Mouse (Mus musculus) limb, embryonic 14.5 days (tissue): ENCODE results near the gene Ptpn4. TPM values are rescaled to one million over a fixed set of nuclear protein-coding genes. Genes with fewer than 3 reads are reported as not detected.

ENCODE experiments used
- ATAC-seq: fragments of 200-750 bp; cut with Nextera tagmentation; 2 replicates; pipeline ENCODE4 v1.8.0; 2017; ENCODE audit warnings: low read depth, moderate number of reproducible peaks, moderate TSS enrichment; ENCODE audit not compliant: low FRiP score
- DNase-seq: peaks from one replicate; pipeline ENCODE4 v3.0.0-alpha.2; 2015; ENCODE audit warnings: low spot score
- H3K27ac ChIP-seq: fragments of 300-500 bp; sonication (generic); replicated peaks from 2 replicates; pipeline ENCODE4 v1.5.1; 2014; ENCODE audit warnings: low read depth, mild to moderate bottlenecking, low read length, moderate library complexity, mixed read lengths
- H3K27me3 ChIP-seq: fragments of 300-500 bp; sonication (generic); 2 replicates; pipeline ENCODE4 v1.6.1; 2014; ENCODE audit warnings: low read length, mixed read lengths; ENCODE audit not compliant: control insufficient read depth, insufficient read depth
- H3K36me3 ChIP-seq: fragments of 300-500 bp; sonication (generic); 2 replicates; pipeline ENCODE4 v1.6.1; 2014; ENCODE audit warnings: mild to moderate bottlenecking, low read length, moderate library complexity, mixed read lengths; ENCODE audit not compliant: control insufficient read depth, insufficient read depth
- H3K4me1 ChIP-seq: fragments of 300-500 bp; sonication (generic); 2 replicates; pipeline ENCODE4 v1.6.1; 2014; ENCODE audit warnings: antibody characterized with exemption, low read length, mixed read lengths; ENCODE audit not compliant: control insufficient read depth, insufficient read depth
- H3K4me2 ChIP-seq: fragments of 300-500 bp; sonication (generic); replicated peaks from 2 replicates; pipeline ENCODE4 v1.6.1; 2014; ENCODE audit warnings: low read depth, mild to moderate bottlenecking, low read length, moderate library complexity; ENCODE audit not compliant: severe bottlenecking
- H3K4me3 ChIP-seq: fragments of 300-500 bp; sonication (generic); replicated peaks from 2 replicates; pipeline ENCODE4 v1.5.1; 2014; ENCODE audit warnings: low read length
- H3K9ac ChIP-seq: fragments of 300-500 bp; sonication (generic); 2 replicates; pipeline ENCODE4 v1.6.1; 2014; ENCODE audit warnings: mild to moderate bottlenecking, low read depth, low read length, moderate library complexity; ENCODE audit not compliant: severe bottlenecking
- H3K9me3 ChIP-seq: fragments of 300-500 bp; sonication (generic); 2 replicates; pipeline ENCODE4 v1.6.1; 2016; ENCODE audit warnings: low read length; ENCODE audit not compliant: control insufficient read depth
- POLR2A ChIP-seq: fragments of 200-500 bp; IDR thresholded peaks from 2 replicates; pipeline ENCODE4 v1.8.0; 2012; ENCODE audit warnings: inconsistent platforms, mild to moderate bottlenecking, moderate library complexity, borderline replicate concordance; ENCODE audit not compliant: insufficient read depth, insufficient read length; ENCODE audit errors: extremely low read depth
- WGBS: fragments of 180-500 bp; shearing (Covaris S2); extraction: QIAGEN DNeasy Blood & Tissue Kit; methylation state at CpG from one replicate; pipeline ENCODE4 v1.1.7; 2014; 5-methylcytosine and 5-hydroxymethylcytosine counted together
- polyA plus RNA-seq, 2 experiments: library from polyadenylated mRNA; depleted of rRNA in 1 of 2; stranded (reverse) in 1 of 2; unstranded in 1 of 2; fragments of >200 nt; fragmentation: Nextera tagmentation in 1 of 2; extraction: Ambion mirVana in 1 of 2; gene quantifications; 2 replicates each; pipeline versions ENCODE4 v1.2.1 to v1.2.3; 2012 to 2014

Gene Ptpn4
- polyA plus RNA-seq, 2 experiments, result 4.2 to 7.5 TPM

DNA sequence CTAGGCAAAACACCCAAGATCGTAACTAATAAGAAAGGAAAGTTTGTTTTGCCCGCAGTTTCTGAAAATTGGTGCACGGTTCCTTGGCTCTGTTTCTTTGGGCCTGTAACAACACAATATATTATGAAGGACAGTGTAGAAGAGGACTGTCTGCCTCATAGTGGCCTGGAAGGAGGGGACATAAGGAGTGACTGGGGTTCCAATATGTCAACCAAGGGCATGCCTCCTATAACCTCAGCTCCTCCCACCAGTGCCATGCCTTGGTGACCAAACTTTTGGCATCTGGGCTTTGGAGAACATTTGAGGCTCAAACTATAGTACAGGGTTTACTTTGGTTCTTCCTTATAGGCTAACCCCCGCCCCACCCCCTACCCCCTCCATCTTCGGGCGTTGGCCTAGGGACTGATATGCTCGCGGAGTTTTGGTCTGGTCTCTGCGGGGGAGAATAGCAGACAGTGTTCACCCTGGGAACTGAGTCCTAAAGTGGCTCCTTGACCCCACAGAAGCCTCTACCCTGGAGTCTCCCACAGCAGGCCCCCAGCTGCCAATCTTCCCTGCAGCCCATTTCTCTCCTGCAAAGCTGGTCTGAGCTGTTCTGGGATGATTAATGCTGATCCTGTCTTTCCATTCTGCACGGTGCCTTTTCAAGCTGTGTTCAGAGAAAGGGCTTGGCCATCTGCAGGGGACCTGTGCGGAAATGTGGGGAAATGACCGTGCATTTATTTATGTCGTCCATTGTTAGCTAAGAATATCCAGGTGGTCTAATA lies 31.2 kb upstream of the Ptpn4 start:
- no peak overlapping the region for H3K4me3 ChIP-seq
- no peak overlapping the region for H3K9ac ChIP-seq
- DNase-seq (no peak), ATAC-seq (no peak)
- 66% methylated on average over 13 of the region's 13 CpGs for WGBS
- TF ChIP-seq POLR2A, result no peak
- no peaks in the 10 kb centered on the region for H3K27me3 ChIP-seq
- no peak overlapping the region for H3K4me2 ChIP-seq
- no peaks in the 10 kb centered on the region; the same call in 1 of the 2 replicates for H3K4me1 ChIP-seq
- H3K27ac ChIP-seq, result no peak overlapping the region
- H3K36me3 ChIP-seq, result no peaks in the 10 kb centered on the region
- H3K9me3 ChIP-seq, result no peaks in the 10 kb centered on the region

GRCm38 (mm10) chr1:119867300-119867699 lies 29.9 kb upstream of the Ptpn4 start:
- ATAC-seq (no peak), DNase-seq (no peak)
- Histone ChIP-seq H3K9ac (no peak overlapping the region), H3K4me2 (no peak overlapping the region), H3K27me3 (no peaks in the 10 kb centered on the region), H3K4me3 (no peak overlapping the region), H3K9me3 (no peaks in the 10 kb centered on the region), H3K36me3 (no peaks in the 10 kb centered on the region), H3K4me1 (no peaks in the 10 kb centered on the region; the same call in 1 of the 2 replicates), H3K27ac (no peak overlapping the region)
- 66% methylated on average over 2 of the region's 2 CpGs for WGBS
- no peak for TF ChIP-seq POLR2A

DNA sequence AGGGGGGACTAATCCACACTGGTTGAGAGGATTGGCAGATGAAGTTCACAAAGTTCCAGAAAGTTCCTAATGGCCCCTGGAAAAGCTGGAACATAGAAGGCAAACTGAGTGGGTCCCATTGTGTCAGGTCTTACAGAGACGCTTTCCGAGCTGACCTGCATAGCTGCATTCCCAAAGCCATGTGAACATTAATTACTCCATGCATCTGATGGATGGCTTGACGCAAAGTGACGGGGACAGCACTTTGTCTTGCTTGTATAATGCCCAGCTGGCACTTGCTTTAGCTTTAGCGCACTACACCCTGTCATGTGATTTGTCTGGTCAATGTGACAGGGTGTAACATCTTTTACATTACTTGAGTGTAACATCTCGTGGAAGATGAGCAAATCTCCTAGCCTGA lies 27.9 kb upstream of the Ptpn4 start:
- 70% methylated on average over 6 of the region's 6 CpGs for WGBS
- no peak for ATAC-seq

GRCm38 (mm10) chr1:119863507-119864296 lies 26.3 kb upstream of the Ptpn4 start:
- Histone ChIP-seq H3K27me3 (no peaks in the 10 kb centered on the region), H3K9me3 (no peaks in the 10 kb centered on the region), H3K4me1 (no peaks in the 10 kb centered on the region; the same call in 1 of the 2 replicates), H3K36me3 (no peaks in the 10 kb centered on the region), H3K4me3 (no peak overlapping the region), H3K4me2 (no peak overlapping the region), H3K27ac (no peak overlapping the region), H3K9ac (no peak overlapping the region)
- TF ChIP-seq POLR2A, result no peak
- WGBS, result 62% methylated on average over 7 of the region's 7 CpGs
- ATAC-seq, result no peak
- DNase-seq, result no peak

More for the DNA sequence above, 27.9 kb upstream of the Ptpn4 start:
- no peak overlapping the region for H3K9ac ChIP-seq
- no peaks in the 10 kb centered on the region for H3K9me3 ChIP-seq
- no peaks in the 10 kb centered on the region; the same call in 1 of the 2 replicates for H3K4me1 ChIP-seq
- H3K27ac ChIP-seq, result no peak overlapping the region
- no peak overlapping the region for H3K4me2 ChIP-seq
- no peak for DNase-seq
- no peak overlapping the region for H3K4me3 ChIP-seq
- TF ChIP-seq POLR2A, result no peak
- no peaks in the 10 kb centered on the region for H3K36me3 ChIP-seq
- H3K27me3 ChIP-seq, result no peaks in the 10 kb centered on the region

DNA sequence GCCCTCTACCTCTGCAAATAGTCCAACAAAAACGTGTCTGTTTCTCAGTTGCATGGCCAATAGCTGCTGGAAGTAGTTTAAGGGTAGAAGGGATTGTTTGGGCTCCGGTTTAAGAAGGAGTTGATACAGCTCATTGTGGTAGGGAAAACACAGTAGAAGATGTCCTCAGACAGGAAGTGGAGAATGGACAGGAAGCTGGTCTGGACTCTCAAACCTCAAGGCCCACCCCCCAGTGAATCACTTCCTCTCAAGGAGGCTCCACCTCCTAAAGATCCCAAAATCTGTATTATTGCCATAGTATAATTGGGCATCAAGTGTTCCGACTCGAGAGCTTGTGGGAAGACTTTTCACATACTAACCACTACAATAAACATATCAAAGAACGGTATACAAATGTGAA lies 22.2 kb upstream of the Ptpn4 start:
- Histone ChIP-seq H3K4me3 (no peak overlapping the region), H3K9ac (no peak overlapping the region), H3K27me3 (no peaks in the 10 kb centered on the region), H3K9me3 (no peaks in the 10 kb centered on the region), H3K27ac (no peak overlapping the region), H3K4me1 (no peaks in the 10 kb centered on the region), H3K4me2 (no peak overlapping the region), H3K36me3 (no peaks in the 10 kb centered on the region)
- DNase-seq (no peak), ATAC-seq (no peak)
- 84% methylated on average over 5 of the region's 5 CpGs for WGBS
- no peak for TF ChIP-seq POLR2A
